Mouse (Mus musculus): ENCODE measurements around the gene Adamtsl5. TPM values are rescaled to one million over a fixed set of nuclear protein-coding genes. Genes with fewer than 3 reads are reported as not detected.

Adamtsl5 gene
- total and polyA plus RNA-seq, 2 experiments from 2014 or later: 0.62 to 0.77 TPM

GRCm38 (mm10) chr10:80385811-80386734 is 37.9 kb upstream of the Adamtsl5 start:
- H3K4me1 ChIP-seq (ENCODE audit: insufficient read depth, low read length): peaks cover 16% of the 10 kb centered on the region
- ATAC-seq (ENCODE audit: low FRiP score): peak; percentile 68
- peak overlapping the region; percentile 96 for H3K27ac ChIP-seq (ENCODE audit: low read depth, low read length)
- TF ChIP-seq CTCF (IDR thresholded peaks at IDR 0.05): no peak; the same call in 1 of the 2 replicates
- peak overlapping the region; percentile 59 for H3K4me3 ChIP-seq (ENCODE audit: low read depth, low read length)
- DNase-seq (ENCODE audit: low spot score): peak; percentile 89
- peak overlapping the region; percentile 99 for H3K9ac ChIP-seq (replicated peaks; ENCODE audit: low read length, poor library complexity, severe bottlenecking)
- no peaks in the 10 kb centered on the region for H3K9me3 ChIP-seq (ENCODE audit: low read length)
- H3K27me3 ChIP-seq (ENCODE audit: insufficient read depth, low read length): no peaks in the 10 kb centered on the region
- WGBS: under 1% methylated on average over 34 of the region's 34 CpGs
- peaks cover 16% of the 10 kb centered on the region for H3K36me3 ChIP-seq (ENCODE audit: insufficient read depth, low read length)
- H3K4me2 ChIP-seq (ENCODE audit: low read depth, low read length, poor library complexity, severe bottlenecking): peak overlapping the region; percentile 94

- TF ChIP-seq CTCF (IDR thresholded peaks at IDR 0.05): no peak
- 3% methylated on average over 7 of the region's 7 CpGs for WGBS
- H3K4me1 ChIP-seq (ENCODE audit: insufficient read depth, low read length): peaks cover 16% of the 10 kb centered on the region
- H3K27ac ChIP-seq (ENCODE audit: low read depth, low read length): peak overlapping the region; percentile 96
- peak overlapping the region; percentile 99 for H3K9ac ChIP-seq (replicated peaks; ENCODE audit: low read length, poor library complexity, severe bottlenecking)
- H3K4me3 ChIP-seq (ENCODE audit: low read depth, low read length): peak overlapping the region; percentile 59
- no peaks in the 10 kb centered on the region for H3K9me3 ChIP-seq (ENCODE audit: low read length)
- H3K4me2 ChIP-seq (ENCODE audit: low read depth, low read length, poor library complexity, severe bottlenecking): peak overlapping the region; percentile 94
- H3K36me3 ChIP-seq (ENCODE audit: insufficient read depth, low read length): peaks cover 20% of the 10 kb centered on the region
- DNase-seq (ENCODE audit: low spot score) (peak; percentile 55), ATAC-seq (ENCODE audit: low FRiP score) (no peak)
- H3K27me3 ChIP-seq (ENCODE audit: insufficient read depth, low read length): no peaks in the 10 kb centered on the region
These were observed 37.1 kb upstream of the Adamtsl5 start for GRCm38 (mm10) chr10:80385310-80385709.

DNA sequence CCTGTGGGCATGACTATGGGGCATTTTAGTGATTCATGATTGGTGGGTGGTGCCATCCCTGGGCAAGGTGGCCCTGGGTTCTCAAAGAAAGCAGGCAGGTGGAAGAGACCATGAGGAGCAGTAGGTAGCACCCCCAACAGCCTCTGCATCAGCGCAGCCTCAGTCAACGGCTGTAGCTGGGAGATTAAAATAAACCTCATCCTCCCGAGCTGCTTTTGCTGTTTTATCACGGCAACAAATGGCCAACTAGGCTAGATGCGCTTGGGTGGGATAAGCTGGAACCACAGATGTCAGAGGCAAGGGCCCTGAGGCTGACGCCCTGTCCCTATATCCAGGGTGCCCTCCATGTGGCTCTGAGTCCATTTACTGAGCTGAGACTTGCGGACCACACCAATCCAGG is 36.5 kb upstream of the Adamtsl5 start:
- Histone ChIP-seq H3K4me2 (ENCODE audit: low read depth, low read length, poor library complexity, severe bottlenecking) (peak overlapping the region; percentile 94), H3K4me3 (ENCODE audit: low read depth, low read length) (peak overlapping the region; percentile 59), H3K9me3 (ENCODE audit: low read length) (no peaks in the 10 kb centered on the region), H3K36me3 (ENCODE audit: insufficient read depth, low read length) (peaks cover 25% of the 10 kb centered on the region), H3K27ac (ENCODE audit: low read depth, low read length) (peak overlapping the region; percentile 96), H3K4me1 (ENCODE audit: insufficient read depth, low read length) (peaks cover 16% of the 10 kb centered on the region), H3K9ac (replicated peaks; ENCODE audit: low read length, poor library complexity, severe bottlenecking) (peak overlapping the region; percentile 99), H3K27me3 (ENCODE audit: insufficient read depth, low read length) (no peaks in the 10 kb centered on the region)
- TF ChIP-seq CTCF (IDR thresholded peaks at IDR 0.05): no peak
- DNase-seq (ENCODE audit: low spot score) (no peak), ATAC-seq (ENCODE audit: low FRiP score) (no peak)
- whole genome bisulfite sequencing: 43% methylated on average over 7 of the region's 7 CpGs

- TF ChIP-seq CTCF (IDR thresholded peaks at IDR 0.05): no peak
- H3K27ac ChIP-seq (ENCODE audit: low read depth, low read length): peak overlapping the region; percentile 96; the same call in 1 of the 2 replicates
- H3K9ac ChIP-seq (replicated peaks; ENCODE audit: low read length, poor library complexity, severe bottlenecking): peak overlapping the region; percentile 99
- H3K4me1 ChIP-seq (ENCODE audit: insufficient read depth, low read length): peaks cover 16% of the 10 kb centered on the region
- peak overlapping the region; percentile 94 for H3K4me2 ChIP-seq (ENCODE audit: low read depth, low read length, poor library complexity, severe bottlenecking)
- no peak for DNase-seq (ENCODE audit: low spot score)
- no peak for ATAC-seq (ENCODE audit: low FRiP score)
- 83% methylated on average over 4 of the region's 4 CpGs for WGBS
- H3K4me3 ChIP-seq (ENCODE audit: low read depth, low read length): peak overlapping the region; percentile 59
- H3K9me3 ChIP-seq (ENCODE audit: low read length): no peaks in the 10 kb centered on the region
- H3K27me3 ChIP-seq (ENCODE audit: insufficient read depth, low read length): no peaks in the 10 kb centered on the region
- H3K36me3 ChIP-seq (ENCODE audit: insufficient read depth, low read length): peaks cover 31% of the 10 kb centered on the region
These were observed 36.0 kb upstream of the Adamtsl5 start for GRCm38 (mm10) chr10:80384115-80384639.

GRCm38 (mm10) chr10:80383431-80383830 is 35.2 kb upstream of the Adamtsl5 start:
- Histone ChIP-seq H3K9me3 (ENCODE audit: low read length) (no peaks in the 10 kb centered on the region), H3K27me3 (ENCODE audit: insufficient read depth, low read length) (no peaks in the 10 kb centered on the region), H3K27ac (ENCODE audit: low read depth, low read length) (no peak overlapping the region), H3K4me3 (ENCODE audit: low read depth, low read length) (peak overlapping the region; percentile 59), H3K36me3 (ENCODE audit: insufficient read depth, low read length) (peaks cover 31% of the 10 kb centered on the region), H3K9ac (replicated peaks; ENCODE audit: low read length, poor library complexity, severe bottlenecking) (peak overlapping the region; percentile 99), H3K4me1 (ENCODE audit: insufficient read depth, low read length) (peaks cover 14% of the 10 kb centered on the region), H3K4me2 (ENCODE audit: low read depth, low read length, poor library complexity, severe bottlenecking) (peak overlapping the region; percentile 94)
- ATAC-seq (ENCODE audit: low FRiP score) (no peak), DNase-seq (ENCODE audit: low spot score) (no peak)
- WGBS: 51% methylated on average over 4 of the region's 4 CpGs
- TF ChIP-seq CTCF (IDR thresholded peaks at IDR 0.05): peak; percentile 47
